Mouse (Mus musculus): ENCODE data around the gene Fam98a. TPM values are rescaled to one million over a fixed set of nuclear protein-coding genes. Genes with fewer than 3 reads are reported as not detected.

Fam98a gene
- polyA plus RNA-seq, 1 experiment from 2014 or later = 24.4 TPM

Other genes with a start within 250 kb of the Fam98a start
- gene Rasgrp3, start 116.0 kb downstream of the Fam98a start, polyA plus RNA-seq (2015; fragmentation: Nextera tagmentation; extraction: Ambion mirVana) = 5.7 and 6.0 TPM in 2 replicates

All from midbrain, embryonic 16.5 days (tissue).